Mouse (Mus musculus) bone marrow, adult 2 months (tissue): ENCODE results near the gene Atp8a2.

Experiments used
- CTCF ChIP-seq: fragments of 200-500 bp; IDR thresholded peaks from 2 replicates; pipeline ENCODE4 v1.5.1; 2011; ENCODE audit warnings: low read length, control low read depth; ENCODE audit not compliant: control insufficient read depth, insufficient read depth
- POLR2A ChIP-seq: fragments of 200-500 bp; IDR thresholded peaks from 2 replicates; pipeline ENCODE4 v1.6.1; 2011; ENCODE audit warnings: low read depth, mild to moderate bottlenecking, control low read depth, low read length, borderline replicate concordance; ENCODE audit not compliant: control insufficient read depth

DNA sequence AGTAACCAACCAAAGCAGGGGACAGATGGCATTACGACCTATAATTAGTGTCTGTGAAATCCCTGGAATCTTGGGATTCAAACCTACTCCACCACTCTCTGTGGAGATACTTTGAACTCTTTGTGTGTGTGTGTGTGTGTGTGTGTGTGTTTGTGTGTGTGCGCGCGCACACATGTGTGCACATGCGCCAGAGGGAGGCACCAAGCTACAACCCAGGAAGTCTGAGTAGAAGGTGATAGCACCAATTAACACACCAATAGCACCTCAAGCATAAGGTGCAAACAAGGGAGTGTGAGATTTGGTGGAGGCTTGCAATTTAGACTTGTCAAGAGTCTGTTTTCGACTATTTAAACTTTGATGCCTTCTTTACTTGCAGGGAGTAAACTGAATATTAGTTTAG, 308.9 kb downstream of the Atp8a2 start:
- TF ChIP-seq CTCF = no peak
- TF ChIP-seq POLR2A = no peak
